Mouse (Mus musculus) CD4-positive helper T cell, adult 2 months (primary cell): Measurements from ENCODE around the gene Shisa4.

Source experiments
- DNase-seq: peaks from one replicate; pipeline ENCODE4 v3.0.0-alpha.2; 2012; ENCODE audit warnings: low read depth, missing footprints, low spot score

Shisa4 gene

DNA sequence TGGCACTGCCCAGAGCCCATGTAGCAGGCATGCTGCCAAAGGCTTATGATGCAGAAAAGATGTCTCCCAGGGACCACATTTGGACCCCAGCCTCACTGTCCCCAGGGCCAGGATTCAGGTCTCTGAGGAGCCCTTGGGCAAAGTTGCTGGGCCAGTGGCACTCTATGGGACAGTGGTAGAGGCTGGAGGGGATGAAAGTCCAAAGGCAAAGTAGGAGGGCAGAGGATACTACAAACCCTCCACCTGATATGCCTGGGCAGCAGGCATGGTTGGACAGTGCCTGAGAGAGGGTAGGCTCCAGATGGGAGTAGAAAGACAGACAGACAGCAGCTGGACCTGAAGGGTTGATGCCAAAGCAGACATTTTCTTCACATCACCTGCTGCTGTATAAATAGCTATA, 8.7 kb downstream of the Shisa4 start:
- DNase-seq, result no peak

DNA sequence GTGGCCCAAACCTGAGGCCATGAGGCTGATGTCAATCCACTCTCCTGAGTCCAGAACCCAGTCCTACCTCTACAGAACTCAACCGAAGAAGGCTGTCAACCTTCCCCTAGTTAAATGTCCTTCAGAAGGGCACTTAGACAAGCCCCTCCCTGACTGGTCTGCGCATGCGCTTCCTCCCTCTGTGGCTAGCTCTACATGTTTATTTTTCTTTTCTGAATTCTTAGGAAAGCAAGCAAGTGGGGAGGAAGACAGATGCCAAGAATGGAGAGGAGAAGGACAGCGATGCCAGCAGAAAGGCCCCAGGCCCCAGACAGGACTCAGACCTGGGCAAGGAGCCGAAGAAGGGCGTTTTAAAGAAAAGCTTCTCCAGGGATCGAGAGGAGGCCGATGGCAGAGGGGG, 11.6 kb downstream of the Shisa4 start:
- DNase-seq, result no peak

- no peak for DNase-seq
These were observed 12.9 kb downstream of the Shisa4 start for GRCm38 (mm10) chr1:135362115-135362514.

GRCm38 (mm10) chr1:135361491-135361890, 13.5 kb downstream of the Shisa4 start:
- no peak for DNase-seq

DNA sequence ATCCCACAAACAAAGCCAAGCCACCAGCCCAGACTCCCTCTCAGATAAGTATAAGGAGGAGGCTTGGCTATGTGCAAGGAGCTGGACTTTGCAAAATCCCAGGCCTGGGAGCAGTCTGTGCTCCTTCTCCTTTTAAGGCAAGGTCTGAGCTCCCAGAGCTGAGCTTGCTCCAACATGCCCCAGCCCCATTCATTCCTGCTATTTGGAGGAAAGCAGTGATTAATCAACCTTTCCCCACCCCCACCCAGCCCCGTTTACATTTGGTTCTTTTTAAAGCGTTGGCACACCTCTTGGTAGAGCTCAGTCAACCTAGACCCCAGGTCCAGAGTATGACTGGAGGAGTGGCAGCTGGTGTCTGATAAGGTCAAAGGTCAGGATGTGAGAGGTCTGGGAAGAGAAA, 16.0 kb downstream of the Shisa4 start:
- DNase-seq, result no peak

DNA sequence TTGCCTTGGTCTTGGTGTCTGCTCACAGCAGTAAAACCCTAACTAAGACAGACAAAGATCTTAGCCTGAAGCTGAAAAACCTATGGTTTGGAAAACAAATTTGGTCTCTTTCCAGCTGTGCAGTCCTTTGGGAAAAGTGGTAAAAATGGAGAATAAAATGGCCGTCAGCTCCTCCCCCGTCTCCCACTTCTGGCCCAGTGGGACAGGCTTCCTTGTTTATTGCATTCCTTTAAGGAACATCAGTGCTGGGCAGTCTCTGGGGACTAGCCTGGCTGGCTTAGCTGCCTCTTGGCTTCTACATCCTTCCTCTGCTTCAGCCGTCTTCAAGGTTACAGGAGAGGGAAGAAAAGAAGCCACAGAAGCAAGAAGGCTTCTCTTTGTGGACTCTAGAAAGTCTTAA, 23.1 kb downstream of the Shisa4 start:
- no peak for DNase-seq

DNA sequence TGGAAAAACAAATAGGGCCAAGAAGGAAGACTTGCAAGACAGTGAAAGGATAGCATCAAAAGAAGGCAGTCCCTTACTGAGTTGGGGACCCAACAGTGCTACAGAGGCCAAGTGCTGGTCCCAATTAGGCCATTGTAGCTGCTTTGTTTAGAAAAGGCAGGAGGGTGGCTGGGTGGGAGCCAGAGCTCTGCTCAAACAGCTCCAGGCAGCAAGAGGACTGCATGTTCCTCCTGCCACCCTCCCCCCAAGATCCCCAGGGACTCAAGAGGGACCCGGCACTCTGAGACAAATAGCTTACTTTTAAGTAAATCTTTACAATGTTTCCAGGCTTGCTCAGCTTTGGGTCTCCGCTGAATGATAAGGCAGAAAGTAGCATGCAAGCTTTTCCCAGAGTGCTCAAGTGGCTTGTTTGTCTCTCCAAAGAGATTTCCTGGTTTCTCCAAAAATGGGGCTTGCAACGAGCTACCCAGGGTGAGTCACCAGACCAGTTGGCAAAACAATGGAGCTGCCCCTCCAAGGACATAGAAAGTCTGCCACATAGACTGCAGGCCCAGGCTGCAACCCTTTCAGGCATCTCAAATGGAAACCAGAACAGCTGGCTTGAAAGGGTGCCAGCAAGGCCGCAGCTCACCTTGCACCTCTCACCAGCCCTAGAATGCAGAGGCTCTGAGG, 27.4 kb downstream of the Shisa4 start:
- DNase-seq, result no peak

DNA sequence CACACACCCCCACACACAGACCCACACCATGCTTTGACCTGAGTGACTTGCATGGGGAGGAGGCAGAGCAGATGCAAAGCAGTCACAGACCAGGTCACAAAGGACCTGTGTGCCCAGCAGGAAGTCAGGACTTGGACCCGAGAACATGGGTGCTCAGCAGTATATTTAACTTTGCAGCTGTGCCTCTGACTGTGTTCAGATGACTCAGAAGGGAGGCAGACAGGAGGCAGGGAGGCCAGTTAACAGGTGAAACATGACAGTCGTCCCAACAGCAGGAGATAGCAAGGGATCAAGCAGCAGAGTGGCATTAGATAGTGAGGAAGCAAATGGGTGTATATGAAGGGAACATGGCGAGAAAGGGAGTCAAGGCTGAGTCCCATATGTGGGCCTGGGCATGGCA, 28.1 kb downstream of the Shisa4 start:
- DNase-seq, result no peak

DNA sequence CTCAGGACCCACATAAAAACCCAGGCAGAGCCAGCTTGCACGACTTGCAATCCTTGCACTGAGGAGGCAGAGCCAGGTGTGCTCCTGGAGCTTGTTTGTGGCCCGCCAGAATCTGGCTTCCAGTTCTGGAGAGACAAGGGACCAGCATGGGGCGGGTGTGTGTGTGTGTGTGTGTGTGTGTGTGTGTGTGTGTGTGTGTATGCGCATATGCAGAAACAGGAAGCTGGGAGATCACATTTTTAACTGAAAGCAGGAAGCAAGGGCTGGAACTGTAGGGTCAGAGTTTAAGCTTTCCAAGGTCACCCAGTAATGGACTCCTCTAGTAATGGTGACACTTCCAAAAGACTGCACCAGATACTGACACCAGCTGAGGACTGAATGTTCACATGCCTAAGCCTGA, 31.0 kb downstream of the Shisa4 start:
- DNase-seq, result no peak

DNA sequence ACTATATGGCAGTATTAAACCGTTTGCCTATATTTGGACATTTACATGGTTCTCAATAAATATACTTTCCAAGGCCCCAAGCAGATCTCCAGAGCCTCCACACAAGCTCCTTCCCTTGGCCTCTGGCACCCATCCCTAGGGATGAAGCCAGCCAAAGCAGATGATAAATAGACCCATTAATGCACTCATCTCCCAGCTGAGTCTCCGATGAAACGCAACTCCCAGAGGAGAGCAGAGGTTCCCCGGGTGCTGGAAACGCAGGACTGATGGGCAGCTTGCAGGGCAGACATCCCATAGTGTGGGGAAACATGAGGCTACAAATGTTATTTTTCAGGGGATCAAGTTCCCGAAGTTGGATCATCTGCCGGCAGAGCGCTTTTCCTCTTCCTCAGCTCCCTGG, 33.1 kb downstream of the Shisa4 start:
- no peak for DNase-seq

GRCm38 (mm10) chr1:135330578-135330977, 44.5 kb downstream of the Shisa4 start:
- DNase-seq, result no peak

GRCm38 (mm10) chr1:135328368-135328767, 46.7 kb downstream of the Shisa4 start:
- DNase-seq, result no peak

DNA sequence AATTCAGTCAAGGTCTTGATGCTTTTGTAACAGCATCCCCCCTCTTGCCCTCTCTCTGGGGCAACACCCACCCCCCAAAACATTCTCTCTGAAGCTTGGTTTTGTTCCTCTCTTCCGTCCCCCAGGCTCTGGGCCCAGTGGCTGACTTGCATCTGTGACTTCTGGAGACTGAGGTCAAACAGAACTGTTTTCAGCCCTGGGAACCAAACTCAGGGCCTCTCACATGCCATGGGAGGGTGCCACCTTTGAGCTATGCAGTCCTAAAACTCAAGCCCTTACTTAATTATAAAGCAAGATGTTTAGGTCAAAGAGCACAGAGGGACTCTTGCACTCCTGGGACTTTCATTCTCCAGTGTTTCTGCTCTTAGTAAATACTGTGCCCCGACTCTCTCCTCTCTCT, 49.1 kb downstream of the Shisa4 start:
- no peak for DNase-seq

DNA sequence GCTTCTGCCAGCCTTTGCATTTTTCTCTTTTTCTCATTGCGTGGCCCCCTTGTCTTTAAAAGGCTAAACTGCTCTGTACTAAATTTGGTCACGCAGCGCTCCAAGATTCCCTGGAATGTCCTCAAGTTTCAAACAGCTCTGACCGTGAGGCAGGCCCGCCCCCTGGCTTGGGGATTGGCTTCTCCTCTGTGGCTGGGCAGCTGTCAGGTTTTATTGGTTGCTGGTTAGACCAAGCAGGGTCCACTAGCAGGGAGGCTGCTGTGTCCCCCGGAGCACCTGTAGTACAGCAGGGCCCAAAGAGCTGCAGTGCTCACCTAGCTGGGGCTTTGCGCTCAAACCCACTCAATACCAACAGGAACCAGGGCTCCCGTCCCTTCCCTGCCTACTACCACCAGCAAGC, 50.5 kb downstream of the Shisa4 start, which contains the start of gene Lmod1:
Gene Lmod1 (plus strand): TSS at position 237 of the 400 bp plus-strand sequence.
- no peak for DNase-seq

DNA sequence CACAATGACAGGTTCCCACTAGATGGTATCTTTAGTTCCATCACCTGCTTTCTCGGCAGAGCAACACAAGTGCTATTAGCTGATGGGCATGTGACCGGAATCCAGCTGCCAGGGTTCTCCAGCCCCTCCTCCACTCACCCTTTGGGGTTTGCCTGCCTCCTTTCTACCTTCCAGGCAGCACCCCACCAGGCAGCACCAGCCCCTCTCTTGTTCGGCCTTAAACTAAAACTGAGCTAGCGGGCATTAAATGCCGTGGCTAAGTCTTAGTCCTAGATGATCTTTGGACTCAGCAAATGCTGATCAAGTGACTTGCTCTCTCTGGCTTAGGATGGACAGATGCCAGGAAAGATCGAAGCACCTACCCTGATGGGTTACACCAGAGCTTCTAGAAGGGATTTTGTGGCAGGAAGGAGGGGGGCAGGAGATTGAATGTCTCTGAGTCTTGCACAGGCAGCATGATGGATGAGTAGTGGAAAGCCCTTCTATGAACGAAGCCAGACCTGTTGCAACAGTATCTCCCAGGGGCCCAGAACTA, 51.6 kb downstream of the Shisa4 start:
- no peak for DNase-seq
